Mouse (Mus musculus) spleen, adult 12 weeks (tissue): ENCODE measurements around the gene Hrasls.

Experiments used
- DNase-seq: peaks from one replicate; pipeline ENCODE4 v3.0.0; 2022; ENCODE audit warnings: low spot score

Gene Hrasls

GRCm38 (mm10) chr16:29209605-29210411, at the start of gene Hrasls:
TSS of gene Hrasls (plus strand) at chr16:29209695.
- DNase-seq: no peak

DNA sequence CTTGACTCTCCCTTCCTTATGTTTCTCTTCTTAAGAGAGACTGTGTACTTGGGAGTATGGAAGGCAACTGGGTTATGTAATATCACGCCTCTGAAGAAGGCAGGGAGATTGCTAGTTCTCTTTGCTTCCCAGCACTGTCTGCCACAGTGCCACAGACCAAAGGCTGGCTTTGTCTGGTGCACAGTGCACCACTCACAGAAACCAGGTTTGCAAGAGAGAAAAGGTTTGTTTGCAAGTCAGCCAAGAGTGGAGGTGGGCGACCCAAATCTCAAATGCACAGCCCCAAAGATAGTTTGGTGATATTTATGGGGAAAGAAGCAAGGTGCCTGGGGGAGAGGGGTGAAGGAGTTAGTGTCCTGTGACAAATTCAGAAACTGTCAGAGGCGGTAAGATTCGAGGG, 47.2 kb upstream of the Hrasls start:
- no peak for DNase-seq

GRCm38 (mm10) chr16:29167051-29167450, 42.4 kb upstream of the Hrasls start:
- no peak for DNase-seq

- no peak for DNase-seq
Observed at GRCm38 (mm10) chr16:29171741-29172140, 37.8 kb upstream of the Hrasls start.

DNA sequence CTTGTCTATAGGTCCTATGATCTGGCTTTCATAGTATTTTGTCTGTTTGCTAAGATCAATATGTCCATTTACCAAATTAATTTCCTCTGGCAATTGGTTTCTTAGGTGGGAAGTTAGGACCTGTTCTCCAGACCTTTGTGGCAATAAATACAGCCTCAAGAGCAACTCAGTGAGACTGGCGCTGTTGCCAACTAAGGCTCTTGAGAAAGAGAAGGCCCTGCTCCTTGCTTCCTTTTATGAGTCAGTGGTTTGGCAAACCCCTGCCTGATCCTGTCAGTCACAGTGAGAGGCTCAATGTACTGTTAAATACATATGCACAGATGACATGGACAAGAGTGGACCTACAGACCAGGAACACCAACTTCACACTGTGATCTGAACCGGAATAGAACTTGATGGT, 36.3 kb upstream of the Hrasls start:
- DNase-seq: no peak

DNA sequence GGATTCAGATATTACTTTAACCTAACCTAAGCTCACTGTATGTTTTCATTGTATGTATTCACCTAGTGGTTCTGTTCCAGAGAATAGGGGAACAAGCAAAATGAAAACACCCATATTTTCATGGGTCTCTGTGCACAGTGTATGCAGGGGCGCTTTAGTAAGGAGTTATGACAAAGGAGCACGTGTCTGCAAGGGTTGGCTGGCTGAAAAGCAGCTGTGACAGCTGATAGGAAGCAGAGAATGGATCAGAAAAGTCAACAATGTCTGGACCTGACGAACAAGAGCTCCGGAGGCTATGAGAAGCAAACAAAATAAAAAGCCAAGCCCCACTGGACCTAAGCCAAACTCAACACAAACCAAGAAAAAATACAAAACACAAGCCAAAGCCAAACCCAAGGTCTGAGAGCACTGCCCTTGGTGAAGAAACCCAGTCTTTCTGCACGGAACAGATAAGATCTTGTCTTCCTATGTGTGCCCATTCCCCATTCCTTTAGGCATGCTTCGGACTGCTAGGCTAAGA, 34.6 kb upstream of the Hrasls start:
- no peak for DNase-seq

DNA sequence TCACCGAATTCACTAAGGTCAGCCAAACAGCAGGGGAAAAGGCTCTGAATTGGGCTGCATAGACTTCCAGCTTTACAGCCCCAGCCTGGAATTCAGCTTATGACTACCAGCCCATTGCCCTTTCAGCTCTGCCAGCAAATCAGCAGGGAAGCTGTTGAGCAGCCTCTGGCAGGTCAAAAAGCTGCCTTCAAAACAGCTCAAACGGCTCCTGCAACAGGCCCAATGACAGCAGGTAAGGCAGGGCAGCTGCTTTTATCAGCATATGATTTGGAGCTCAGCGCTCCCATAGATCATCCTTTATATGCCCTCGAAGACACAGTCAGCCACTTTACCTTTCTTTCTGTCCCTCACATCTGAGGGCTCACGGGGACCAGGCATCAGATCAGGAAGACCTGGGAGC, 16.6 kb upstream of the Hrasls start:
- DNase-seq: no peak

GRCm38 (mm10) chr16:29193981-29194380, 15.5 kb upstream of the Hrasls start:
- DNase-seq: no peak

DNA sequence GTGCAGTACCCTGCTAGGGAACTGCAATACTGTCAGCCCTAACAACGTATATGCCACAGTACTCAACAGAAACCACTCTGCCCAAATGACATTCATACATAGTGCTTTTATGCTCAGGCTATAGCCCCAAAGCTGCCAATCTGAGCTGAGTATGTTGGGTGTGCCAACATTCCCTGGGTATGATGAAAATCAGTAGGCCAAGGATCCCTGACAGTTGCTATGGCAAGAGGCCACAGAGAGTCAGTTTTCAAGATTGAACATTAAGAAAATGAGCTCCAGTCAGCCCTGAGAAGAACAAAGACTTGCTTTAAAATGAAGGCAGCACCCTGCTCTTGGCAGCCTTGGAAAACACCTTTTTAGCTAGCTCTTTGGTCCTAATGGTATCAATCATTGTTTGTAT, 14.3 kb upstream of the Hrasls start:
- no peak for DNase-seq

GRCm38 (mm10) chr16:29198461-29198860, 11.0 kb upstream of the Hrasls start:
- no peak for DNase-seq

DNA sequence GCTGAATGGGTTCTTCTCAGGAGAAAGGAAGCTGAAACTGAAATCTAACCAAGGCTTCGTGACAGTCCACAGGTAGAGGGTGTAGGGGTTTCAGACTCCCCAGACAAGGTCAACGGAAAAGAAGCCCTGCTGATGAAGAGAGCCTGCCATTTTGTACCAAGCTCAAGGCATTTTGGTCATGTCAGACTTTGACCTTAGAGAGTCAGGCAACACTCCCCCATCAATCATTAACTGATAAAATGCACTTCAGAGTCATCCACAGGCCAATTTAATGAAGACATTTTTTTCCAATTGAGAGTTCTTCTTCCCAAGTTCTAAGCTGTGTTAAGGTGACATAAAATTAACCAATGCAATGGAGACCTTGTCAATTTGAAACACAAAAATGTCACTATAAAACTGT, 8.3 kb upstream of the Hrasls start:
- no peak for DNase-seq

- DNase-seq: no peak
Observed at GRCm38 (mm10) chr16:29204875-29205274, 4.6 kb upstream of the Hrasls start.

DNA sequence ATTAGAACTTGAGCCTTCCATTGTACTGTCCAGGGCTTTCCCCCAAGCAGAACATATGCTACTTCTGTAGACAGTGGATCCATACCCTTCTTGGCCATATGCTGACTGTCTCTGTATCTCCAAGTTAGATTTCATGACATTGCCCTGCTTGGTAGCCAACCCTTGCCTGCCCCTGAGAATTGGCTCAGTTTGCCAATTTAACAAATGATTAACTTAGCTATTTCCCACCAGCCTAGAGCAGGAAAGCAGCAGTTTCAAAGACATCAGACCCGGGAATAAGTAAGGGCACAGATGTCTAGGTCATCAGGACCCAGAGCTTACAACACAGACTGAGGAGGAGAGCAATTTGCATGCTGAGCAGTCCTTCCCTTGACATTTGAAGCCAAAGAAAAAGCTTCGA, 3.9 kb upstream of the Hrasls start:
- DNase-seq: no peak

DNA sequence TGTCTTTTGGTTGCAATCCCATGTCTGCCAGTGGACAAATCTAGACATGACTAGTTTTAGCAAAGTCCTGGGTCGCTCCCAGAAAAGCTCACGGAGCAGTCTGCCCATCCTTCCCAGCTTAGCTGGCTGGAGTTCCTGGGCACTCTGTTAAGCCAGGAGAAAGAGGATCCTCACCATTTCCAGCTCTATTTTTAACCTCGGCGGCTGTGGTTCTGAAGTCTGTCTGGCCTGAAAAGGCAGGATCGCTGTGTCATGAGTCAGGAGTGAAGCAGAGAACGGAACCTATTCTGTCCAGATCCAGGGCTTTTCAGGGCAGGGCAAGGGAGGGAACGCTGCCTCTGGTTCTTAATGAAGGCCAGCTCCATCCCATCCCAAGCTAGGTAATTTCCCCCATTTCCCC, 654 bp upstream of the Hrasls start:
- no peak for DNase-seq

DNA sequence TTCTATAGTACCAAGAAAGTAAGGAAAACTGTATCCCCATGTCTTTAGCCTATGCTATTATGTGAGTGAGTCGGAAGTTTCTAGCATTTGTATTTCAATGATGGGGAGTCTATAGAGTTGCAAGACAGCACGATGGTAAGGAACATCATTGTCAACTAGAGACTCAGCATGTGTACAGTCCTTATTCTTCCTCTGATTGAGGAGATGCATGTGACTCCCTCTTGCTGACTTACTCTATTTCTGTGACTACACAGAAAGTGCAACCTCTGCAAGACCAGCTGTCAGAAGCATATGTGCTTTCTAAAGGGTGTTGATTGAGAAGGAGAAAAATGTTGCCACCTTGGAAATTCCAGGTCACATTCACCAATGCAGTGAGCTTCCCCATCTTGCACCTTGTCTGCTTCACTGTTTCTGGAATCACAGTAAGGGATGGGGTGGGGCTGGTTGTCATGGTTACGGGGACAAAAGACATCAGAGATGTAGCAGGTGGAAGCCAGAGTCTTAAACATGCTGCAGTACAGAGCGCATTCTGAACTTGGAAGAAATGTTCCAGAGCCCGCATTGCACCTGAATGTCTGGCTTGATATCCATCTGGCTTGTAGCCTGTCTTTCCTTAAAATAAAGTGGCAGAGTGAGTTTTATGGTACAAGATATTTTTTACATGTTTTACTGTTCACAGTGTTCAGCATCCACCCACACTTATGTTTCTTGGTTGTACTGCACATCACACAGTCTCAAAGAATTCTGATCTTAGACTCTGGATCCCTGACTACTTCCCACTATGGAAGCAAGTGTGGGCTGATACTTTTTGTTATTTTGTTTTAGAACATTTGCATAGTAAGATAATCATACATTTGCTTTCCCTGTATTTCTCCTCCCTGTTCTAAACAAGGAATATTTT, 7.2 kb downstream of the Hrasls start:
- DNase-seq: no peak

GRCm38 (mm10) chr16:29235951-29236350, 26.5 kb downstream of the Hrasls start:
- no peak for DNase-seq

DNA sequence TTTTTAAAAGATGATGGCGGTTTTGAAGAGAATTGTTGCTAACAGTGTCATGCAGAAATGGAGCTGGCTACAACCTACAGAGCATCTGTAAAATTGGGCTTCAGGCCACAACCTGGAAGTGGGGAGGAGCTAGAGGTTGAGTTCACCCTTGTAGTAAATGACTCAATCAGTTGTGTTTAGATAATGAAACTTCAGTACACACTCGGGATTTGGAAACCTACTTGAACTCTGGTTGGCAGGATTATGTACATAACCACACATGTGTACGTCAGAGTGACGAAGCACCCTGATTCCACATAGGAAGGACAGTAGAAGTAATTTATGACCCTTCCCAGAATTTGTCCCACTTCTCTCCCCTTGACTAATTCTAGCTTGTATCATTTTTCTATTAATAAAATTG, 44.8 kb downstream of the Hrasls start:
- DNase-seq: no peak
